In the genomic region with DNA sequence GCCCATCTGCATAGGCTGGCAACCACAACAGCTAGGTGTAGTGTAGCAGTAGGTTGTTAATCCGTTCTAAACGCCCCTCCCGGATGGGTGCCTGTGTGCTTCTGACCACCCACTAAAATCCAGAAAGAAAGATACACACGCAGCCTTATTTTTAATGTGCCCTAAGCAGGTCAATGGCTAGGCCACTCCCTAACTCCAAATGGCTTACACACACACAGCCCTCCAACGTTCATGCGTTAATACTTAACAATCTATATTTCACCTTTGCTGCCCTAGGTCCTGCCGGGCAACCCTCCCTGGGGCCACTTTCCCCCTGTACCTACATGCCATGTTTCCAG, we compare ENCODE assay signal across 8 mouse cellular contexts. TPM values are rescaled to one million over a fixed set of nuclear protein-coding genes. Genes with fewer than 3 reads are reported as not detected.
DNase-seq lines count a peak whose midpoint lies in the region; ATAC-seq and TF ChIP-seq lines count a peak whose summit lies in the region.

No protein-coding gene starts in this region.

- peak overlapping the region; percentile 85 for H3K27ac ChIP-seq in layer of hippocampus, adult 2 months
- H3K27ac ChIP-seq in embryonic facial prominence, embryonic 12.5 days, result peak overlapping the region; percentile 95
- H3K27ac ChIP-seq in intestine, embryonic 14.5 days (ENCODE audit: low read depth), result peak overlapping the region; percentile 90

- no peaks in the 10 kb centered on the region for H3K79me2 ChIP-seq in myocyte (ENCODE audit: control insufficient read depth, insufficient read depth)

- peaks cover 28% of the 10 kb centered on the region for H3K4me1 ChIP-seq in embryonic facial prominence, embryonic 12.5 days
- peaks cover 22% of the 10 kb centered on the region for H3K4me1 ChIP-seq in intestine, embryonic 14.5 days (replicated peaks; ENCODE audit: control insufficient read depth, insufficient read depth, low read length)

- 8% methylated on average over 7 of the region's 7 CpGs for WGBS in embryonic facial prominence, embryonic 12.5 days
- WGBS in intestine, embryonic 14.5 days, result 5% methylated on average over 7 of the region's 7 CpGs

- H3K9ac ChIP-seq in embryonic facial prominence, embryonic 12.5 days, result peak overlapping the region; percentile 51
- H3K9ac ChIP-seq in intestine, embryonic 14.5 days (ENCODE audit: low read length), result peak overlapping the region; percentile 50

- peaks cover 24% of the 10 kb centered on the region for H3K27me3 ChIP-seq in embryonic facial prominence, embryonic 12.5 days
- H3K27me3 ChIP-seq in intestine, embryonic 14.5 days (replicated peaks; ENCODE audit: control insufficient read depth, insufficient read depth, low read length), result peaks cover 20% of the 10 kb centered on the region
- peaks cover 19% of the 10 kb centered on the region for H3K27me3 ChIP-seq in myocyte (ENCODE audit: control insufficient read depth, insufficient read depth, insufficient read length)

- ATAC-seq in embryonic facial prominence, embryonic 12.5 days (ENCODE audit: insufficient number of reproducible peaks, insufficient read depth, low FRiP score, low TSS enrichment), result peak; percentile 13; the same call in 1 of the 2 replicates
- peak; percentile 5; the same call in 1 of the 2 replicates for ATAC-seq in intestine, embryonic 14.5 days (replicated peaks; ENCODE audit: low FRiP score, low TSS enrichment, low read depth)

- no peak for DNase-seq in layer of hippocampus, adult 2 months (ENCODE audit: low spot score in 2 of 2)
- DNase-seq in layer of hippocampus, adult 11-12 months (ENCODE audit: low spot score), result no peak
- DNase-seq in intestine, embryonic 14.5 days (ENCODE audit: low spot score), result no peak
- DNase-seq in thymus, postnatal 36 days, result no peak
- DNase-seq in cerebellum, postnatal 25 days, result no peak
- no peak for DNase-seq in thymus, postnatal 25 days

- peak overlapping the region; percentile 69 for H3K4me3 ChIP-seq in layer of hippocampus, adult 2 months
- peak overlapping the region; percentile 50 for H3K4me3 ChIP-seq in embryonic facial prominence, embryonic 12.5 days
- peak overlapping the region; percentile 50 for H3K4me3 ChIP-seq in intestine, embryonic 14.5 days (ENCODE audit: low read depth, low read length)
- H3K4me3 ChIP-seq in myocyte, result peak overlapping the region; percentile 58

- H3K9me3 ChIP-seq in embryonic facial prominence, embryonic 12.5 days, result no peaks in the 10 kb centered on the region
- H3K9me3 ChIP-seq in intestine, embryonic 14.5 days (ENCODE audit: control insufficient read depth, low read length), result no peaks in the 10 kb centered on the region

- TF ChIP-seq POLR2A in myocyte (IDR thresholded peaks at IDR 0.05; ENCODE audit: insufficient read length, low read depth), result peak; percentile 53

- H3ac ChIP-seq in myocyte (ENCODE audit: control insufficient read depth, insufficient read length), result peak overlapping the region; percentile 19

- peak overlapping the region; percentile 69 for H3K4me2 ChIP-seq in embryonic facial prominence, embryonic 12.5 days (replicated peaks)
- peak overlapping the region; percentile 57 for H3K4me2 ChIP-seq in intestine, embryonic 14.5 days (ENCODE audit: low read length)
- H3K4me2 ChIP-seq in myocyte (ENCODE audit: low read depth), result peak overlapping the region; percentile 75

- peaks cover 20% of the 10 kb centered on the region; the same call in 1 of the 2 replicates for H3K36me3 ChIP-seq in embryonic facial prominence, embryonic 12.5 days
- H3K36me3 ChIP-seq in intestine, embryonic 14.5 days (ENCODE audit: control insufficient read depth, insufficient read depth, low read length), result peaks cover 16% of the 10 kb centered on the region; the same call in 1 of the 2 replicates
- H3K36me3 ChIP-seq in myocyte (ENCODE audit: control insufficient read depth, insufficient read depth), result no peaks in the 10 kb centered on the region

- no peak for TF ChIP-seq CTCF in layer of hippocampus, adult 2 months (conservative IDR thresholded peaks at IDR 0.05)

TF ChIP-seq in myocyte, 11 proteins besides CTCF, POLR2A, EP300 and RAD21:
- TF ChIP-seq TCF12 (IDR thresholded peaks at IDR 0.05; ENCODE audit: insufficient read depth, poor library complexity, severe bottlenecking) (no peak), CEBPB (IDR thresholded peaks at IDR 0.05; ENCODE audit: insufficient read depth, poor library complexity, severe bottlenecking) (no peak), E2F4 (IDR thresholded peaks at IDR 0.05; ENCODE audit: insufficient read depth) (no peak), MYOD1 (IDR thresholded peaks at IDR 0.05; ENCODE audit: control insufficient read depth in 1 of 3, insufficient read length in 2 of 3, low read depth in 2 of 3) (no peak), SRF (IDR thresholded peaks at IDR 0.05; ENCODE audit: control insufficient read depth, insufficient read length, low read depth) (no peak), TCF3 (IDR thresholded peaks at IDR 0.05; ENCODE audit: insufficient read length, low read depth) (no peak), POLR2AphosphoS2 (IDR thresholded peaks at IDR 0.05; ENCODE audit: insufficient read length, low read depth) (no peak), USF1 (IDR thresholded peaks at IDR 0.05; ENCODE audit: low read depth) (no peak), MYOG (IDR thresholded peaks at IDR 0.05; ENCODE audit: control insufficient read depth in 1 of 3, insufficient read depth in 1 of 3, insufficient read length in 2 of 3, low read depth in 2 of 3) (no peak), REST (IDR thresholded peaks at IDR 0.05; ENCODE audit: insufficient read depth, insufficient read length) (no peak), MAX (IDR thresholded peaks at IDR 0.05; ENCODE audit: low read depth) (no peak)

RNA-seq across cellular contexts. Expression of gene Tnfrsf18, which starts 5.3 kb away (rescaled TPM):
- total RNA-seq in layer of hippocampus, adult 2 months (2021), result not detected
- polyA plus RNA-seq in embryonic facial prominence, embryonic 12.5 days (2016; fragmentation: Nextera tagmentation; extraction: Ambion mirVana), result 1.9 and 2.3 TPM in 2 replicates
- 1.6 and 2.0 TPM in 2 replicates for polyA plus RNA-seq in intestine, embryonic 14.5 days (2014; fragmentation: Nextera tagmentation; extraction: Ambion mirVana)
- 0.40 TPM for polyA plus RNA-seq in myocyte (2012; fragmentation: generic; extraction: Trizol)

RNA-seq across cellular contexts. Expression of gene Tnfrsf4, which starts 17.6 kb away (rescaled TPM):
- total RNA-seq in layer of hippocampus, adult 2 months (2021), result 1 to 10 TPM; 1.3 to 2.3 TPM
- polyA plus RNA-seq in embryonic facial prominence, embryonic 12.5 days (2016; fragmentation: Nextera tagmentation; extraction: Ambion mirVana), result 0.70 and 1.1 TPM in 2 replicates
- 0.50 and 0.56 TPM in 2 replicates for polyA plus RNA-seq in intestine, embryonic 14.5 days (2014; fragmentation: Nextera tagmentation; extraction: Ambion mirVana)
- polyA plus RNA-seq in myocyte (2012; fragmentation: generic; extraction: Trizol), result 0.64 TPM

RNA-seq across cellular contexts. Expression of gene Ttll10, which starts 28.0 kb away (rescaled TPM):
- under 1 TPM in 1 of 2 experiments, not detected in 1; 0.26 TPM for total RNA-seq in layer of hippocampus, adult 2 months (2021)
- polyA plus RNA-seq in embryonic facial prominence, embryonic 12.5 days (2016; fragmentation: Nextera tagmentation; extraction: Ambion mirVana), result 1.0 and 1.5 TPM in 2 replicates
- 2.7 and 3.5 TPM in 2 replicates for polyA plus RNA-seq in intestine, embryonic 14.5 days (2014; fragmentation: Nextera tagmentation; extraction: Ambion mirVana)
- not detected for polyA plus RNA-seq in myocyte (2012; fragmentation: generic; extraction: Trizol)

RNA-seq across cellular contexts. Expression of gene Sdf4, which starts 38.6 kb away (rescaled TPM):
- 100 to 1,000 TPM; 191 to 194 TPM for total RNA-seq in layer of hippocampus, adult 2 months (2021)
- 141 and 143 TPM in 2 replicates for polyA plus RNA-seq in embryonic facial prominence, embryonic 12.5 days (2016; fragmentation: Nextera tagmentation; extraction: Ambion mirVana)
- 157 and 165 TPM in 2 replicates for polyA plus RNA-seq in intestine, embryonic 14.5 days (2014; fragmentation: Nextera tagmentation; extraction: Ambion mirVana)
- polyA plus RNA-seq in myocyte (2012; fragmentation: generic; extraction: Trizol), result 137 TPM

RNA-seq across cellular contexts. Expression of gene B3galt6, which starts 38.8 kb away (rescaled TPM):
- 10 to 100 TPM in 1 of 2 experiments, 1 to 10 TPM in 1; 9.3 to 10.1 TPM for total RNA-seq in layer of hippocampus, adult 2 months (2021)
- polyA plus RNA-seq in embryonic facial prominence, embryonic 12.5 days (2016; fragmentation: Nextera tagmentation; extraction: Ambion mirVana), result 18.4 and 20.3 TPM in 2 replicates
- polyA plus RNA-seq in intestine, embryonic 14.5 days (2014; fragmentation: Nextera tagmentation; extraction: Ambion mirVana), result 16.6 and 17.9 TPM in 2 replicates
- 5.4 TPM for polyA plus RNA-seq in myocyte (2012; fragmentation: generic; extraction: Trizol)
